Mouse (Mus musculus): ENCODE data around the gene Tspan18.

The Tspan18 gene

GRCm38 (mm10) chr2:93170156-93170844 lies 164.0 kb downstream of the Tspan18 start:
- no peak for ATAC-seq (ENCODE audit: insufficient number of reproducible peaks, low FRiP score, low TSS enrichment)

- no peak for ATAC-seq (ENCODE audit: insufficient number of reproducible peaks, low FRiP score, low TSS enrichment)
Observed at GRCm38 (mm10) chr2:93166734-93167406, 167.4 kb downstream of the Tspan18 start.

GRCm38 (mm10) chr2:93166295-93166694 lies 168.0 kb downstream of the Tspan18 start:
- no peak for ATAC-seq (ENCODE audit: insufficient number of reproducible peaks, low FRiP score, low TSS enrichment)

GRCm38 (mm10) chr2:93163750-93164335 lies 170.5 kb downstream of the Tspan18 start:
- no peak for ATAC-seq (ENCODE audit: insufficient number of reproducible peaks, low FRiP score, low TSS enrichment)

GRCm38 (mm10) chr2:93163317-93163716 lies 171.0 kb downstream of the Tspan18 start:
- ATAC-seq (ENCODE audit: insufficient number of reproducible peaks, low FRiP score, low TSS enrichment), result no peak

- no peak for ATAC-seq (ENCODE audit: insufficient number of reproducible peaks, low FRiP score, low TSS enrichment)
Observed at GRCm38 (mm10) chr2:93162791-93163190, 171.5 kb downstream of the Tspan18 start.

- ATAC-seq (ENCODE audit: insufficient number of reproducible peaks, low FRiP score, low TSS enrichment), result no peak
Observed at GRCm38 (mm10) chr2:93161914-93162664, 172.2 kb downstream of the Tspan18 start.

GRCm38 (mm10) chr2:93160467-93161035 lies 173.8 kb downstream of the Tspan18 start:
- no peak for ATAC-seq (ENCODE audit: insufficient number of reproducible peaks, low FRiP score, low TSS enrichment)

GRCm38 (mm10) chr2:93154486-93155032 lies 179.7 kb downstream of the Tspan18 start:
- no peak for ATAC-seq (ENCODE audit: insufficient number of reproducible peaks, low FRiP score, low TSS enrichment)

- ATAC-seq (ENCODE audit: insufficient number of reproducible peaks, low FRiP score, low TSS enrichment), result no peak
Observed at GRCm38 (mm10) chr2:93153833-93154232, 180.5 kb downstream of the Tspan18 start.

GRCm38 (mm10) chr2:93152883-93153491 lies 181.3 kb downstream of the Tspan18 start:
- ATAC-seq (ENCODE audit: insufficient number of reproducible peaks, low FRiP score, low TSS enrichment), result peak; percentile 78

GRCm38 (mm10) chr2:93152191-93152601 lies 182.1 kb downstream of the Tspan18 start:
- no peak; the same call in 1 of the 2 replicates for ATAC-seq (ENCODE audit: insufficient number of reproducible peaks, low FRiP score, low TSS enrichment)

All from cerebellum, adult (tissue).